ENCODE assay signal across 17 mouse cellular contexts in genomic region chr12:90095754-90096153, GRCm38 (mm10).
"Had no signal": no experiment of that assay in that cellular context is flagged by ENCODE, and none has a peak within 500 bp of the region (broad histone marks: within the 10 kb centered on the region; RNA-seq: fewer than 3 reads in every experiment).

No protein-coding gene starts in this region.

- H3K27ac ChIP-seq: neural tube, embryonic 12.5 days; neural tube, embryonic 13.5 days; neural tube, embryonic 15.5 days; stomach, embryonic 15.5 days; stomach, postnatal 0 days had no signal

- H3K4me1 ChIP-seq: neural tube, embryonic 12.5 days; neural tube, embryonic 13.5 days; neural tube, embryonic 15.5 days; stomach, embryonic 15.5 days had no signal

- H3K27me3 ChIP-seq: neural tube, embryonic 12.5 days; neural tube, embryonic 13.5 days; neural tube, embryonic 15.5 days; stomach, embryonic 15.5 days had no signal

- H3K9ac ChIP-seq: neural tube, embryonic 12.5 days; neural tube, embryonic 13.5 days; neural tube, embryonic 15.5 days; stomach, embryonic 15.5 days had no signal

- DNase-seq: retina, postnatal 1 day; right cerebral cortex, adult 18-20 months; right cerebral cortex, postnatal 14 days; right cerebral cortex, postnatal 25 days; right cerebral cortex, postnatal 4 days; spleen, adult 18-20 months; thymus, adult 18-20 months; thymus, adult 2 months; thymus, postnatal 14 days; thymus, postnatal 25 days; thymus, postnatal 36 days; thymus, postnatal 4 days had no signal

- H3K36me3 ChIP-seq: neural tube, embryonic 12.5 days; neural tube, embryonic 13.5 days; neural tube, embryonic 15.5 days; stomach, embryonic 15.5 days had no signal

- H3K4me3 ChIP-seq: neural tube, embryonic 12.5 days; neural tube, embryonic 13.5 days; neural tube, embryonic 15.5 days; stomach, embryonic 15.5 days had no signal

- H3K9me3 ChIP-seq: neural tube, embryonic 12.5 days; neural tube, embryonic 13.5 days; neural tube, embryonic 15.5 days; stomach, embryonic 15.5 days had no signal

- H3K4me2 ChIP-seq: neural tube, embryonic 12.5 days; neural tube, embryonic 13.5 days; neural tube, embryonic 15.5 days; stomach, embryonic 15.5 days had no signal
